Comparison of ENCODE assay signal across 8 mouse cellular contexts in genomic region chr7:142657821-142658614, GRCm38 (mm10). TPM values are rescaled to one million over a fixed set of nuclear protein-coding genes. Genes with fewer than 3 reads are reported as not detected.
DNase-seq lines count a peak whose midpoint lies in the region; ATAC-seq and TF ChIP-seq lines count a peak whose summit lies in the region.

No protein-coding gene starts in this region.

- no peak for ATAC-seq in kidney, postnatal 0 days (replicated peaks; ENCODE audit: low FRiP score, low read depth)
- no peak for ATAC-seq in embryonic facial prominence, embryonic 13.5 days (ENCODE audit: insufficient number of reproducible peaks, insufficient read depth, low FRiP score, low TSS enrichment, low read depth)
- no peak for ATAC-seq in hindbrain, embryonic 14.5 days (ENCODE audit: low FRiP score)
- no peak for ATAC-seq in midbrain, embryonic 15.5 days (replicated peaks)

- no peaks in the 10 kb centered on the region for H3K36me3 ChIP-seq in kidney, postnatal 0 days (ENCODE audit: insufficient read depth, low read length)
- peaks cover 25% of the 10 kb centered on the region for H3K36me3 ChIP-seq in embryonic facial prominence, embryonic 13.5 days
- H3K36me3 ChIP-seq in hindbrain, embryonic 14.5 days (replicated peaks; ENCODE audit: control insufficient read depth, insufficient read depth) = no peaks in the 10 kb centered on the region
- no peaks in the 10 kb centered on the region for H3K36me3 ChIP-seq in midbrain, embryonic 15.5 days (replicated peaks)

- no peak for DNase-seq in kidney, postnatal 0 days (ENCODE audit: low spot score)
- DNase-seq in kidney, postnatal 36 days = no peak
- no peak for DNase-seq in hindbrain, embryonic 14.5 days (ENCODE audit: low spot score)
- no peak for DNase-seq in gastrocnemius, postnatal 10 days
- no peak for DNase-seq in urinary bladder, postnatal 4 days (ENCODE audit: low spot score in 2 of 2)
- DNase-seq in testis, postnatal 10 days (ENCODE audit: low spot score) = no peak

- H3K4me2 ChIP-seq in kidney, postnatal 0 days (ENCODE audit: low read length) = peak overlapping the region; percentile 69
- H3K4me2 ChIP-seq in embryonic facial prominence, embryonic 13.5 days = peak overlapping the region; percentile 69
- peak overlapping the region; percentile 43 for H3K4me2 ChIP-seq in hindbrain, embryonic 14.5 days (replicated peaks)
- H3K4me2 ChIP-seq in midbrain, embryonic 15.5 days = peak overlapping the region; percentile 43

- H3K4me1 ChIP-seq in kidney, postnatal 0 days (replicated peaks; ENCODE audit: insufficient read depth, low read length) = peaks cover 10% of the 10 kb centered on the region; the same call in 1 of the 2 replicates
- peaks cover 49% of the 10 kb centered on the region for H3K4me1 ChIP-seq in embryonic facial prominence, embryonic 13.5 days
- H3K4me1 ChIP-seq in hindbrain, embryonic 14.5 days (replicated peaks; ENCODE audit: control insufficient read depth, insufficient read depth, low read length) = peaks cover 5% of the 10 kb centered on the region; the same call in 1 of the 2 replicates
- peaks cover 33% of the 10 kb centered on the region for H3K4me1 ChIP-seq in midbrain, embryonic 15.5 days

- H3K27ac ChIP-seq in kidney, postnatal 0 days = peak overlapping the region; percentile 77
- H3K27ac ChIP-seq in embryonic facial prominence, embryonic 13.5 days = peak overlapping the region; percentile 96
- H3K27ac ChIP-seq in hindbrain, embryonic 14.5 days = no peak overlapping the region
- H3K27ac ChIP-seq in midbrain, embryonic 15.5 days = no peak overlapping the region

- TF ChIP-seq CTCF in kidney, postnatal 0 days (IDR thresholded peaks at IDR 0.05; ENCODE audit: low read depth) = no peak

- peaks cover 59% of the 10 kb centered on the region for H3K27me3 ChIP-seq in kidney, postnatal 0 days (ENCODE audit: insufficient read depth, low read length)
- peaks cover 98% of the 10 kb centered on the region for H3K27me3 ChIP-seq in embryonic facial prominence, embryonic 13.5 days
- peaks cover 96% of the 10 kb centered on the region for H3K27me3 ChIP-seq in hindbrain, embryonic 14.5 days (ENCODE audit: control insufficient read depth, insufficient read depth, low read length)
- peaks cover 96% of the 10 kb centered on the region for H3K27me3 ChIP-seq in midbrain, embryonic 15.5 days (replicated peaks)

- H3K4me3 ChIP-seq in kidney, postnatal 0 days (replicated peaks; ENCODE audit: low read depth, low read length) = peak overlapping the region; percentile 51
- peak overlapping the region; percentile 65 for H3K4me3 ChIP-seq in embryonic facial prominence, embryonic 13.5 days
- H3K4me3 ChIP-seq in hindbrain, embryonic 14.5 days (replicated peaks; ENCODE audit: low read length) = peak overlapping the region; percentile 23
- peak overlapping the region; percentile 26 for H3K4me3 ChIP-seq in midbrain, embryonic 15.5 days

- peak overlapping the region; percentile 65 for H3K9ac ChIP-seq in kidney, postnatal 0 days (ENCODE audit: low read depth, low read length)
- peak overlapping the region; percentile 93 for H3K9ac ChIP-seq in embryonic facial prominence, embryonic 13.5 days
- peak overlapping the region; percentile 29; the same call in 1 of the 2 replicates for H3K9ac ChIP-seq in hindbrain, embryonic 14.5 days
- H3K9ac ChIP-seq in midbrain, embryonic 15.5 days = no peak overlapping the region

- H3K9me3 ChIP-seq in kidney, postnatal 0 days (replicated peaks; ENCODE audit: low read length) = no peaks in the 10 kb centered on the region
- H3K9me3 ChIP-seq in embryonic facial prominence, embryonic 13.5 days = no peaks in the 10 kb centered on the region
- H3K9me3 ChIP-seq in hindbrain, embryonic 14.5 days (ENCODE audit: control insufficient read depth, low read length) = no peaks in the 10 kb centered on the region
- no peaks in the 10 kb centered on the region for H3K9me3 ChIP-seq in midbrain, embryonic 15.5 days

- WGBS in kidney, postnatal 0 days = under 1% methylated on average over 32 of the region's 34 CpGs
- 1% methylated on average over 34 of the region's 34 CpGs for WGBS in embryonic facial prominence, embryonic 13.5 days
- WGBS in hindbrain, embryonic 14.5 days = 2% methylated on average over 33 of the region's 34 CpGs
- WGBS in midbrain, embryonic 15.5 days = 1% methylated on average over 34 of the region's 34 CpGs

RNA-seq across cellular contexts. Expression of gene Igf2, which starts 8.6 kb away (rescaled TPM):
- polyA plus RNA-seq in kidney, postnatal 0 days (2015; fragmentation: Nextera tagmentation; extraction: Ambion mirVana) = 297 and 337 TPM in 2 replicates
- polyA plus RNA-seq in embryonic facial prominence, embryonic 13.5 days (2015; fragmentation: Nextera tagmentation; extraction: Ambion mirVana) = 634 and 679 TPM in 2 replicates
- 141 and 194 TPM in 2 replicates for polyA plus RNA-seq in hindbrain, embryonic 14.5 days (2014; fragmentation: Nextera tagmentation; extraction: Ambion mirVana)
- polyA plus RNA-seq in midbrain, embryonic 15.5 days (2015; fragmentation: Nextera tagmentation; extraction: Ambion mirVana) = 128 and 159 TPM in 2 replicates
- total RNA-seq in gastrocnemius, postnatal 10 days (2021) = 1,000 to 10,000 TPM; 6,069 to 6,624 TPM

RNA-seq across cellular contexts. Expression of gene Gm49394, which starts 11.7 kb away (rescaled TPM):
- polyA plus RNA-seq in kidney, postnatal 0 days (2015; fragmentation: Nextera tagmentation; extraction: Ambion mirVana) = not detected in 2 replicates
- polyA plus RNA-seq in embryonic facial prominence, embryonic 13.5 days (2015; fragmentation: Nextera tagmentation; extraction: Ambion mirVana) = 0.10 TPM in 1 of 2 replicates, not detected in the other
- not detected in 2 replicates for polyA plus RNA-seq in hindbrain, embryonic 14.5 days (2014; fragmentation: Nextera tagmentation; extraction: Ambion mirVana)
- not detected in 2 replicates for polyA plus RNA-seq in midbrain, embryonic 15.5 days (2015; fragmentation: Nextera tagmentation; extraction: Ambion mirVana)
- total RNA-seq in gastrocnemius, postnatal 10 days (2021) = under 1 TPM; 0.25 to 0.47 TPM

Comparison
In these comparisons a context has a peak if more than half of its experiments do, and no peak if none do; other contexts are left out.
1. H3K27ac ChIP-seq: peak in kidney, postnatal 0 days (single experiment) and embryonic facial prominence, embryonic 13.5 days (single experiment); none in hindbrain, embryonic 14.5 days (single experiment) and midbrain, embryonic 15.5 days (single experiment).
2. Peak in every context shown above with its lines, with median percentiles within 50 percentile points of each other: H3K4me2 ChIP-seq and H3K4me3 ChIP-seq.